Mouse (Mus musculus): ENCODE data around the gene Mbnl1.
"Not testable (repeated sequence)": the region's sequence is repeated elsewhere in the genome, so short reads cannot be mapped to it uniquely, and the experiment has no call there.

The Mbnl1 gene

GRCm38 (mm10) chr3:60494774-60495535, 22.3 kb downstream of the Mbnl1 start:
- DNase-seq (ENCODE audit: low spot score): not testable (repeated sequence)

GRCm38 (mm10) chr3:60496197-60496596, 23.6 kb downstream of the Mbnl1 start:
- no peak for DNase-seq (ENCODE audit: low spot score)

GRCm38 (mm10) chr3:60498151-60498550, 25.5 kb downstream of the Mbnl1 start:
- no peak for DNase-seq (ENCODE audit: low spot score)

GRCm38 (mm10) chr3:60498646-60499045, 26.0 kb downstream of the Mbnl1 start:
- DNase-seq (ENCODE audit: low spot score): no peak

- DNase-seq (ENCODE audit: low spot score): peak; percentile 44
Observed at GRCm38 (mm10) chr3:60499157-60499578, 26.5 kb downstream of the Mbnl1 start.

- DNase-seq (ENCODE audit: low spot score): no peak
Observed at GRCm38 (mm10) chr3:60499718-60500450, 27.3 kb downstream of the Mbnl1 start.

GRCm38 (mm10) chr3:60500571-60501527, 28.2 kb downstream of the Mbnl1 start:
- DNase-seq (ENCODE audit: low spot score): peak; percentile 61

GRCm38 (mm10) chr3:60501561-60502151, 29.0 kb downstream of the Mbnl1 start:
- DNase-seq (ENCODE audit: low spot score): peak; percentile 57

GRCm38 (mm10) chr3:60502155-60502987, 29.7 kb downstream of the Mbnl1 start:
- peak; percentile 53 for DNase-seq (ENCODE audit: low spot score)

GRCm38 (mm10) chr3:60503196-60503595, 30.6 kb downstream of the Mbnl1 start:
- DNase-seq (ENCODE audit: low spot score): peak; percentile 44

- DNase-seq (ENCODE audit: low spot score): no peak
Observed at GRCm38 (mm10) chr3:60504775-60505430, 32.3 kb downstream of the Mbnl1 start.

- no peak for DNase-seq (ENCODE audit: low spot score)
Observed at GRCm38 (mm10) chr3:60506821-60507220, 34.2 kb downstream of the Mbnl1 start.

- no peak for DNase-seq (ENCODE audit: low spot score)
Observed at GRCm38 (mm10) chr3:60507496-60507895, 34.9 kb downstream of the Mbnl1 start.

GRCm38 (mm10) chr3:60507979-60508378, 35.3 kb downstream of the Mbnl1 start:
- DNase-seq (ENCODE audit: low spot score): no peak

GRCm38 (mm10) chr3:60511197-60511596, 38.6 kb downstream of the Mbnl1 start:
- DNase-seq (ENCODE audit: low spot score): no peak

- no peak for DNase-seq (ENCODE audit: low spot score)
Observed at GRCm38 (mm10) chr3:60513337-60513736, 40.7 kb downstream of the Mbnl1 start.

- DNase-seq (ENCODE audit: low spot score): no peak
Observed at GRCm38 (mm10) chr3:60513746-60514145, 41.1 kb downstream of the Mbnl1 start.

GRCm38 (mm10) chr3:60515430-60515829, 42.8 kb downstream of the Mbnl1 start:
- DNase-seq (ENCODE audit: low spot score): no peak

GRCm38 (mm10) chr3:60516054-60516674, 43.5 kb downstream of the Mbnl1 start:
- DNase-seq (ENCODE audit: low spot score): no peak
